Mouse (Mus musculus): ENCODE data around the gene Ccdc34. TPM values are rescaled to one million over a fixed set of nuclear protein-coding genes. Genes with fewer than 3 reads are reported as not detected.

The Ccdc34 gene
- polyA plus RNA-seq, 1 experiment from 2014 or later = 38.7 TPM

Other genes starting within 250 kb of the Ccdc34 start
- 65.0 TPM in 2 replicates for gene Lin7c, start 127.0 kb upstream of the Ccdc34 start, polyA plus RNA-seq (2015; fragmentation: Nextera tagmentation; extraction: Ambion mirVana)
- gene Lgr4, start 100.2 kb upstream of the Ccdc34 start, polyA plus RNA-seq (2015; fragmentation: Nextera tagmentation; extraction: Ambion mirVana) = 2.0 TPM in 2 replicates